Mouse (Mus musculus) gastrocnemius, postnatal 36 days (tissue): ENCODE measurements around the gene Itga7. TPM values are rescaled to one million over a fixed set of nuclear protein-coding genes. Genes with fewer than 3 reads are reported as not detected.

Experiments used
- DNase-seq, 2 experiments: peaks; one replicate each; pipeline ENCODE4 v3.0.0; 2022
- intact Hi-C: fragments of 180-260 bp; cut with DNase I; formaldehyde crosslinking; loops from one replicate; pipeline ENCODE4 v1.15.1; 2025
- total RNA-seq, 2 experiments: library from RNA; stranded (reverse); gene quantifications; 2 replicates each; pipeline ENCODE4 v1.2.3; 2021

Gene Itga7
- total RNA-seq, 2 experiments from 2014 or later, result 47.9 to 60.1 TPM

DNA sequence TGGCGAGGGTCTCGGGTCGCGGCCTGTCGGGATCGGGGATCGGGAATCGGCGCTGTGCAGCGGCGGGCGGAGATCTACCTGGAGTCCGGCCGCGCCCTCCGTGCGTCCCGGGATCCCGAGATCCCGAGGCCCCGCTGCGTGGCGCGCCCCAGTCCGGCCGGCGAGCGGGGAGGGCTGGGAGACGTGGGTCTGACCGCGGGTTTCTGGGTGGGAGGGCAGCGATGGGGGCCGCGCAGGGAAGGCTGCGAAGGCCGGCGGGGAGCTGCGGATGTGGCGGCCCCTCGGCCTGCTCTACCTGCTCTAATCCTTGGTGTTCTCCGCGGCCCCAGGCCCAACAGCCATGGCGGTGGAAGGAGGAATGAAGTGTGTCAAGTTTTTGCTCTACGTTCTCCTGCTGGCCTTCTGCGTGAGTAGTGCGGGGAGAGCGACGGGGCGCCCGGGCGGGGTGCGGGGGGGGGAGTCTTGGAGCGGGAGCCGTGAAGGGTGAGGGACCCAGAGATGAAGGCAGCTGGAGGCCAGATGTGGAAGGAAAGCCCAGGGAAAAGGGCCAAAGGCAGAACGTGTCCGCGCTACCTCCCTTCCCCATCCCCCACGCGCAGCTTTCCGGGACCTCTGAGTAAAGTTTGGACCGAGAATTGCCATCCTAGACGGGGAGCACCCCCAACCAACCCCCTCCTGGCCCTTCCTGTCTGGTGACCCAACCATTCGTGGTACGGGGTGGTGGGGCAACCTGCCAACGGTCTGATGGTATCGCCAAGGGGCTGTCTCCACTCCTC, 23.4 kb upstream of the Itga7 start:
- peak; percentile 47 to 56 for DNase-seq
- intact Hi-C loops, result no loop called here

DNA sequence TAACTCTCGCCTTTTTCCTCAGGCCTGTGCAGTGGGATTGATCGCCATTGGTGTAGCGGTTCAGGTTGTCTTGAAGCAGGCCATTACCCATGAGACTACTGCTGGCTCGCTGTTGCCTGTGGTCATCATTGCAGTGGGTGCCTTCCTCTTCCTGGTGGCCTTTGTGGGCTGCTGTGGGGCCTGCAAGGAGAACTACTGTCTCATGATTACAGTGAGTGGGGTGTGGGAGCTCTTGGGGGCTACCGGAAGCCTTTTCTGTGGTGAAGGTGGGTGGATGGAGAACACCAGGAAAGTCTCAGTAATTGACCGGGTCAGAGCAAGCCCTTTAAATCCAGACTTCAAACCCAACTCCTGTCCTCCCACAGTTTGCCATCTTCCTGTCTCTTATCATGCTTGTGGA, 22.2 kb upstream of the Itga7 start:
- no peak for DNase-seq
- intact Hi-C loops, result no loop called here

DNA sequence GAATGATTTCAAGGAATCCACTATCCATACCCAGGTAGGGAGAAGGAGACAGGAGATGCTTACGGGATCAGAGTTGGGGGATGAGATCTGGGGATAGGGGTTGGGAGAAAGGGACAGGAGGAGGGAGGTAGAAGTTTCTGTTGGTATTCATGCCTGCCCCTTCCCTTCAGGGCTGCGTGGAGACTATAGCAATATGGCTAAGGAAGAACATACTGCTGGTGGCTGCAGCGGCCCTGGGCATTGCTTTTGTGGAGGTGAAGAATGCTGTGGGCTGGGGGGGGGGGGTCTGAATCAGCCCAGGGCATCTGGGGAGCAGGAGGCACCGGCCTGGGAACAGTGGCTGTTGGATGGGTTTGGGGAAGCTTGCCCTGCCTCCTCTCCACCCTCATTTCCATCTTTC, 21.4 kb upstream of the Itga7 start:
- DNase-seq, result no peak
- intact Hi-C loops, result no loop called here

DNA sequence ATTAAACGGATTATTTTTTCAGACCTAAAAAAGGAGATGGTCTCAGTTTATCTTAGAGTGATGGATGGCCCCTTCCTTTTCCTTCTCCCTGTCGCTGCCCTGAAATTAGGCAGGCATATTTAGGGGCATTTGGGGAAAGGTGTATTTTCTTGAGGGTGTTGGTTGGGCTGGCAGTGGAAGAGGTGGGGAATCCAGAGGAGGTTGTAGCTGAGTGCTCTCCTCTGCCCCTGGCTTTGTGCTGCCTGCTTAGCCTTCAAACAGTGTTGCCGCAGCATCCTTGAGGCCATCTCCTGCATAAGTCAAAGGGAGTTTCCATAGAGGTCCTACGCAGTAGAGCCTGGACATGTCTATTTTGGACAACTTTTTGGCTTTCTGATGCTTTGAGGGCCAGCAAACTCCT, 20.8 kb upstream of the Itga7 start:
- intact Hi-C loops, result no loop called here
- DNase-seq, result no peak

DNA sequence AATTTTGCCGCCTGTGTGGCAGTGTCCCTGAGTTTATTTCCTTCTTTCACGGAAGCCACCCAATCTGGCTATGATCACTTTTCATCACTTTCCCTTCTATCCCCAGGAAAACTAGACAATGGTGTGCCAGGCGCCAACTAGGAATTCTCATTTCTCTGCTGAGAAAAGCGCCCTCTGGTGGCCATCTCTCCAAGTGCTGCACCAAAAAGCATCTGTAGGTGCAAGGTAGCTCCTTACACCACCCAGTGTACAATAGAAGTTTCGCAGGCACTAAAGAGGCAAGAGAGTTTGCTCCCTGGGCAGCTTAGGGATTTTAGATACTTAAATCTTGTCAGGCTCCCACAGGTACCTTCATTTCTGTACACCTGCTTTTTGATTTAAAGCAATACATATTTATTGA, 20.4 kb upstream of the Itga7 start:
- DNase-seq, result peak; percentile 79 to 82
- intact Hi-C loops, result no loop called here

DNA sequence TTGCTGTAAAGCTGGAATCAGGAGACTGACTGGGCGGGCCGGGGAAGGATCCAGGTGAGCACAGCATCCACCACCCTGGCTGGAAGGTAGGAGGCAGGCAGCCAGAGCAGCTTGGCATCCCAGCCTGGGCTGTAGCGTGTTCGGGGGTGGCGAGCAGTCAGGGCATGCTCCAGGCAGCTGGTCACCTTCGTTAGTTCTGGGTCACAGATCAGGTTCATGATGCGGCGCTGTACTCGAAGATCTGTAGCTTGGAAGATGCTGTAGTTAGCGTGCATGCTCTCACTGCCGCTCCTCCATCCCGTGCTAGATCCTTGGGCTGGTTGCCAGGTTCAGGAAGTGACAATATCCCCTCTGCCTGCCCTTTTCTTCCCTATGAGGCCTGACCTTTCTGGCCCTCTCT, 19.9 kb upstream of the Itga7 start:
- DNase-seq, result no peak
- intact Hi-C loops, result loop anchor here (2.0 kb wide), 1 partner anchor 33 kb away; no protein-coding TSS in a partner anchor

DNA sequence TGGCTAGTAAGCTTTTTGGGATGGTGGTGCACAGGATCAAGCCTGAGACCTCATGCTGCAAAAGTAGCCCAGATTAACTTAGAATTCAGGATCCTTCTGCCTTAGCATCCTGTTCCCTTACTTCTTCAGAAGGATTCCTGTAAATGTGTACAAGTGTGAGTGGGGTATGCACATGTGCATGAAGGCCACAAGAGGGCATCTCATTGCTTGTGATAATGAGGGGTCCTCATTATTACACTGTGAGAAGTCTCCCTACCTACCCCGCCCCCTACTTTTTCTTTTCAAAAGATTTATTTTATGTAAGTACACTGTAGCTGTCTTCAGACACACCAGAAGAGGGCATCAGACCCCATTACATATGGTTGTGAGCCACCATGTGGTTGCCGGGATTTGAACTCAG, 18.1 kb upstream of the Itga7 start:
- intact Hi-C loops, result loop anchor here (2.0 kb wide), 1 partner anchor 31 kb away; no protein-coding TSS in a partner anchor
- no peak for DNase-seq

DNA sequence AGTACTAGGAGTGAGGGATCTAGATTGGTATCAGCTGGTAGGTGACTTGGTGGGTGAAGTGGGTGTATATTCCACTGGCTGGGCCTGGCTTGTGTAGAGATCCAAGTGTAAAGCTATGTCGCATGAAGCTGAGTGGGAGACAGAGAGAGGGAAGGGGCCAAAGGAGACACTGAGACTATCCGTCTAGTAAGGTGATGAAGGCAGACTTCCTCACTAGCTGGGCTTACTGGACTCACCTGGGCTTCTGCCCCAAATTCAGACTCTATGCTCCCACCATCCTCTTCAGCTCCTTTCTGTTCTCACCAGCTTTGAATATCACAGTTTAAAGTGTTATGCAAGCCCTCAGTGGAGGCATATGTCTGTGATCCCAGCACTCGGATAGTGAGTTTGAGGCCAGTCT, 17.0 kb upstream of the Itga7 start:
- intact Hi-C loops, result no loop called here
- DNase-seq, result no peak

DNA sequence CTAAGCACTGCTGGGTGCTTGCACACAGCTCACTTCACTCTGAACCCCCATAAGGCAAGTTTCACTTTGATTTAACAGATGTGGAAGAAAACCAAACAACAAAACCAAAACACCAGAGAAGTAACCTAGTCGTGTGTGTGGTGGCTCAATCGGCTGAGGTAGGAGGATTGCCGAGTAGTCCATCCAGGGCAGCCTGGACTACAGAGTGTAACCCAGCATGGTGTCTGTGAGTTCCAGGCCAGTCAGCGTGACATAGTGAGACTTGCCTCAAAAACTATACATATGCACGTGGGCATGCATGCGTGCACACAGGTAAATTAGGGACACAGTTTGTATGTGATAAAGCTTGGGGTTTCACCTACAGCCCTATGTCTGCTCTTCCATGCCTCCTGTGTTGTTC, 16.2 kb upstream of the Itga7 start:
- no peak for DNase-seq
- intact Hi-C loops, result no loop called here

DNA sequence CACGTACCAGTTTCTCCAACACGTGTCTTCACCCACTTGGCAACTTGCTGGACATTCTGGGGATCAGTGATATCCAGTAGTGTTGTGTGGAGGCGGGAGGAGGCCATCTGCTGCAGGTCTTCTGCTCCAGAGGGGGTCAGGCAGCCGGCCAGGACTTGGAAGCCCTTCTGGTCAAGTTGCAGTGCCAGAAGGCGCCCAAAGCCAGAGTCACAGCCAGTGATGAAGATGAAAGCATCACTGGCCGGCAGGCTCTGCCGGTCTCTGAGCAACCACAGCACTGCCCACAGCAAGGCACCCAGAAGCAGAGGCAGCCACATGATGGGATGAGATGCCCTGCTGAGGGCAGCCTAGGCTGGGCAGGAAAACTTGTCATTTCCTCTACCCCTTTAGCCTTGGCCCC, 15.4 kb upstream of the Itga7 start:
- peak; percentile 68 to 77 for DNase-seq
- intact Hi-C loops, result no loop called here

DNA sequence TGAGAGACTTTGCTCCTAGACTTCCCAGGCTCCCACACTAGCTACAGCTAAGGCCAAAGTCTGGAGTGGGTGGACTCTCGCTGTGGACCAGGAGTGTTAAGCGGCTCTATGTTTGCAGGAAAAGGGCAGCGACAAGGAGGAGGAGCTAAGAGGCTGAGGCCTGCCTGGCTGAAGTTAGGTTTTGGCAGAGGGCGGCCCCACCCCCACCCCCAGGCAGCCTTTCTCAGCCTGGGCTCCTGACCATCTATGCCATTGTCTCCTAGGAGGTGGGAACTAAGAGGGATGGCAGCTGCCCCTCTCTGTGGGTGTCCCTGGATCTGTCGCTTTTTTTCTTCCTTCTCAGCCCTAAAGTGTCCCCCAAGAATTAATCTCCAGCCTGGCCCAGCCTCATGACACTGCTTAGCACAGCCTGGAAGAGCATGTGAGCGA, 14.4 kb upstream of the Itga7 start:
- intact Hi-C loops, result no loop called here
- no peak for DNase-seq

DNA sequence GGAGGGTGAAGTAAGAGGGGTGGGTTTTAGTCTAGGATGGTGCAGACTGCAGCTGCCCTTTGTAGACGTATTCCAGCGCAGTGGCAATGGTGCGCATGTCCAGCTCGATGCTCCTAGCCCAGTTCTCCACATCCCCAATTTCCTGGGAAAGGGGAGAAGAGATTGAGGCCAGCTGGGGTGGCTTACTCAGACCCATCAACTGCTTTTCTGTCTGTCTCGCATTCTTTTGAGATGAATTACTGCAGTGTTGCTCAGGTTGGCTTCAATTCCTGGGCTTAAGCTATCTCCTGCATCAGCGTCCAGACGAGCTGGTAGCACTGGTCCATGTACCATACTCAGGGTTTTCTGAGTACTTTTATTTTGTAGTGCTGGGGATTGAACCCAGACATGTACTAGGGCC, 13.7 kb upstream of the Itga7 start:
- intact Hi-C loops, result no loop called here
- DNase-seq, result no peak

DNA sequence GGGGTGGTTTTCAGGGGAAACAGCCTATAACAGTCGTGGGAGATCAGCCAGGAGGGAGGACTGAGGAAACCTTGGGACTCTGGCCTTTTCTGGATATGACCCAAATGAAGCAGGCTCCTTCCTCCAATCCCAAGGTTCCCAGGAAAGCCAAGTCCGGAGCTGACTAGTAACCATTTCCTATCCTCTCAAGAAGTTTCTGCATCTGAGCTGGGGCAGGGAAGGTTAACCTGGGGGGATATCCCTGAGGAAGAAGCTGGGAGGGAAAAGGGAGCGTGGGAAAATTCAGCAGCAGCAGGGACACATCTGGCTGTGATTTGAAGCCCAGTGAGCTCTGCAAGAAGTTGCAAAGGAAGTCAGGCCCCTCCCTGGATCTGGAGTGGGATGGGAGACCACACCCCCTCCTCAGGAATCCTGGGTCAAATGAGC, 12.9 kb upstream of the Itga7 start:
- intact Hi-C loops, result no loop called here
- no peak for DNase-seq

DNA sequence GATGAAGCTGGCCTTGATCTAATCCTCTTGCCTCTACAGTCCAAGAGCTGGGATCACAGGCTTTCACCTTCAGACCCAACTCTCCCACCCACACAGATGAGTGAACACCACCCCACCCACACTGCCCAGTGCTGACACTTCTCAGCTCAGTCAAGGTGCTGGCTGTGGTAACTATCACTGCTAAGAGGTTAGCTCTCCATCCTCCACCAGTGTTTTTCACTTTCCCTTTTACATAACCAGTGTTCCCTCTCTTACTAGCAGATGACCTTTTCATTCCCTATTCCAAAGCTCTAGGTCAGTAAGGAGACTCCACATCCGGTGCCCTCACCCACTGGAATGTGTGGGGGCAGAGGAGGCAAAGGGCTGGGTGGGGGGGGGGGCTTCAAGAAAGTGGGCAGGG, 12.4 kb upstream of the Itga7 start:
- intact Hi-C loops, result no loop called here
- DNase-seq, result no peak

DNA sequence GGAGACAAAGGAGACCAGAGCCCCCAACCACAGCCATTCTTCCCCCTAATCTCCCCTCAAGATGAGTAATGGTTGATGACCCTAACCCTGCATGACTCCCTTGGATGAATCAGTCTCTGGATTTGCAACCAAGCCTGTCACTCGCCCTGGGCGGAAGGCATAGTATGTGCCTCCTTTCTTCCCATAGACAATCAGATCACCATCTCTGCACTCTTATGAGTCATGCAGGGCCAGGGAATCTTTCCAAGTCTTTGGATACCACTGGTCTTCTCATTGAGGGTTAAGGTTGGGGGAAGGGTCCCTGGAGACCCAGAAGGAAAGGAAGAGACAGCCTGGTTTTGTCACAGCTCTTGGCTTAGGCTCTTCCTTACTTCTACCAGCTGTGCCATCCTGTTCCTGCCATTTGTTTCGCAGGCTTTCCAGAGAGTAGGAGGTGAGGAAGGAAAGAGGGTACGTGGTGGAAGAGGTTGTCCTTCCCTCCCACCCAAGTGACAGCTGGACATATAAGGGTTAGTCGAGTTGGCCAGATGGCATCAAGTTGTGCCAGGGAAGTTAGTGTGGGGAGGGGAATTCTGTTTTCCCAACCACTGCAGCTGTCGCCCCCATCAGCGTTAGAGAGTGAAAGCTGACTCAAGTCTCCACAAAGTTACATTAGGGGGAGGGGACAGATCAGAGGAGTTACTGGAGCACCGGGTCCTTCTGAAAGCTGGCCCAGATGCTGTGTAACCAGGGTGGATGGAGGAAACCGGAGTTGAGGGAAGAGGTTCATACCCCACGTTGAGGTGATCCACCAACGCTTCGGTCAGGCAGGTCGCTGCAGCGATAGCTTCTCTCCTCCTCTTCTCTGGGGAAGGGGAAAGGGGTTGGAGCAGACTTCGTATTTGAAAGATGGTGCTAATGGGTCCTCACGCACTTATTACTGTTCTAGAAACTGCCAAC, 11.5 kb upstream of the Itga7 start:
- intact Hi-C loops, result no loop called here
- no peak for DNase-seq

DNA sequence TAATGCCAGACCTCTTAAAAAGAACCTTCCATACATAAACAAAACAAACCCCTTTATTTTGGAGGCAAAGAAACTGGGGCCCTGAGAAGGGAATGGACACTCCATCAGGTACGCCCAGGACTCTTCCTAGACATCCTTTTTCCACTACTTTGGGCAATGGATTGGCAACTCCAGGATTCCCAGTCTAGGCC, 10.9 kb upstream of the Itga7 start, which contains the start of gene Rdh5:
Gene Rdh5, minus strand, starts transcription at position 67 of the 191 bp plus-strand sequence.
- intact Hi-C loops, result no loop called here

DNA sequence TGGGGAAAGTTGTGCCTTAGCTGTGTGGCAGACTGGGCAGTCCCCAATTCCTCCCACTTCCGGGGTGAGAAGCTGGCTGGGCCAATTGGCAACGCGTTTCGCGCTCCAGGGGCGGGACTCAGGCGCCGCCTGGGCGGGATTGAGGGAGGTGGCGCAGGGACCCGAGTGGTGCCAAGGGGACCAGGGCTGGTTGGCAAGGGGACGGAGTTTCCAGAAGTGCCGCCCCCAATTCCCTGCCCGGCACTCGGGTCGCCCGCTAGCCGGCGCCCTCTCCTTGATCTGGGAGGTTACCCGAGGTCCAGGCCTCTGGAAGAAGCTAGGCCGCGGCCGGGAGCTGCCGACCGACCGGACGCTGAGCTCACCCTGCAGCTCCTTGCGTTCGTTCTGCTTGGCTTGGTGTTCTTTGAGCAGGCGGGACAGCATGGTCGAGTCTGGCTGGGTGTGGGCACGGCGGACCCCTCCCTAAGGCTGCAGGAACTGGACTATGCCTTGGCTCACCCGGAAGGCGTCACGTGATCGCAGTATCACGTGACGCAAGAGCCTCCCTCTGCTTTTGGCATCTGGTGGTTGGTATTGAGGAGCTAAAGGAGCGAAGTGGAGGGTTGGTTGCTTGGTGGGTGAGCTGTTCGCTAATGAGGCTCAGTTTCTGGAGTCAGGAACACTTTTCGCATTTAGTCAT, 10.5 kb upstream of the Itga7 start:
- peak; percentile 90 to 95 for DNase-seq
- intact Hi-C loops, result no loop called here

More for the DNA sequence above, 10.9 kb upstream of the Itga7 start, which contains the start of gene Rdh5:
- no peak for DNase-seq

DNA sequence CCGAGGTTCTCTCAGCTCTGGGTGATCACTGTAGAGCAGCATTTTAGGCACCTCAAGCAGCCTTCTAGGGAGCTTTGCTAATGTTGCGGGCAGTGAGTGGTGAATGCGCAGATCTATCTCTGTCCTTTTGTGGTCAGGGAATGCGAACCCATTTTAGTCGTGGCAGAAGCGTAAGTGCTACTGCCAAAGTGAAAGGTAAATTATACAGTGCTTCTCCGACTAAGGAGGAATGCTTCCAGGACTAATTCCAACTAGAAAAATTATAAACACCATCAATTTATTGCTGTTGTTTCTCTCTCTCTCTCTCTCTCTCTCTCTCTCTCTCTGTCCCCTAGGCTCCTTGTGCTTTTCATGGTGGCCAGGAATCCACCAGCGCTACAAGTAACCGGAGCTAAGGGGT, 9.7 kb upstream of the Itga7 start, which contains the start of gene Bloc1s1:
Gene Bloc1s1, minus strand, starts transcription at position 101 of the 400 bp plus-strand sequence.
- intact Hi-C loops, result no loop called here
- DNase-seq, result no peak

DNA sequence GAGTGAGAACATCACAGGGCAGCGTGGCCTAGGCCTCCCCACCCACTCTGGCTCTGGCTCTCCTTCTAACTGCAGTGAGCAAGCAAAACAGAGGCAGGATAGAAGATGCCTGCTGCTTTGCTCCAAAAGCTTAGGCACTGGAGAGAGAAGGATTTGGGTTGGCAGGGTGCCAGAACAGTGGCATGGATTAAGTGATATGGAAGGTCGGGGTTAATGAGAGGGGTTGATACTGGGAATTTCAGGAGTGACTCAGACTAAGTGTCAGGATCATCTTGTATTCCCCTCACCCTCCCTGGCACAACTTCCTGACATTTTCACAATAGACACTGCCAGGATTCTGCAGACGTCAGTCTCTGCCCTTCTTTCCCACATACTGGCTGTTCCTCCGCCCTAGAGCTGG, 5.3 kb upstream of the Itga7 start:
- no peak for DNase-seq
- intact Hi-C loops, result no loop called here

DNA sequence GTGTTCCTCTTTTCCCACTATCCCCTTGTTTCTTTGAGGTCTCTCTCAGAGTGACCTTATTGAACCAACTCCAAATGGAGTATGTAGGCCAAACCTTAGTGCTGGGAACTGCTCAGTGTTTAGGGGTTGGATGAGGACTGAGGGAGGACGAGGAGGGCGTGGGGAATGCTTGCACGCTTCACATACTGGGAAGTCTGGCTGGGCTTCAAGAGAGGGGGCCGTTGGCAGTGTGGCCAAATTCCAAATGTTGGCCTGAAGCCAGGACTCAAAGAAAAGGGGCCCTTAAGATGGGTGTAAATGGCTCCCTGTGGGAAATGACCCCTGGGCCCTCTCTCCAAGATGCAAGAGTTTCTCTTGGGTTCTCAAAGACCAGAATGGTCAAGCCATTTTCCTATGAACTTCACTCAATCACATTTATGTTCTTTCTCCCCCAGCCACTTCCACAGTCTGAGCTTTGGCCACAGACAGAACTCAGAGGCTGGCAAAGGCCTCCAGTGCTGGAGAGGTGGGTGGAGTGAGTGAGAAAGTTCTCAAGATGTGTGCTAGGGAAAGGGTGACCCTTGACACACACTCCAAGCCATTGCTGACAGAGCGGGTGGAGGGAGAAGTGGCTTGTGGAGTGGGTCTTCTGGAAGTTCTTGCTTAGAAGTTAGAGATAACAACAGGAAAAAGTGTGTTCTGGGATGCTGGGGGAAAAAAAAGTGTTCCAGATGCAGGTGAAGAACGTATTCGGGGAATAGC, 3.8 kb upstream of the Itga7 start:
- intact Hi-C loops, result no loop called here
- no peak for DNase-seq

DNA sequence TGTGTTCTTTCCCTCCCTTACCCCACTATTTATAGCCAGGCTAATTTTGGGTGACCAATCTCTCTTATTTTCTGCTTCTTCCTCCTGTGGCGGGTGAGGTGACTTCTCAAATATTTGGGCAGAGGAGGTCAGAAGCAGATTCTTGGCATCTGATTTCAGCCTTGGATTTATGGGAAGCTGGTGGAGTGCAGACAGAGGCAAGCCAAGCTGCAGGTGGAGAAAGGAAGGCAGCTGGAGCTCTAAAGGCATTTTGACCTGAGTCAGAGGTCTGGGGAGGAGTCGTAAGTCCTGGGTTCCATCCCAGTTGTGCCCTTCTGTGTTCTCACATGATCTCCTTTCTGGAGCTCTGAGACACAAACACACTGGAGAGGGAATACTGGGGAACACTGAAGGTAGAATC, 2.2 kb upstream of the Itga7 start:
- no peak for DNase-seq
- intact Hi-C loops, result no loop called here
